Mouse (Mus musculus) kidney, adult 2 months (tissue): ENCODE results near the gene Morf4l2. TPM values are rescaled to one million over a fixed set of nuclear protein-coding genes. Genes with fewer than 3 reads are reported as not detected.
"Not testable (repeated sequence)": the region's sequence is repeated elsewhere in the genome, so short reads cannot be mapped to it uniquely, and the experiment has no call there.

Source experiments
- DNase-seq: peaks from one replicate; pipeline ENCODE4 v3.0.0; 2021
- H3K27ac ChIP-seq: fragments of 200-500 bp; 2 replicates; pipeline ENCODE4 v1.5.1; 2012; ENCODE audit warnings: low read depth, low read length, control low read depth, inconsistent platforms; ENCODE audit not compliant: insufficient read depth
- H3K27me3 ChIP-seq: fragments of 200-500 bp; replicated peaks from 2 replicates; pipeline ENCODE4 v1.6.1; 2012; ENCODE audit warnings: mild to moderate bottlenecking, moderate library complexity, low read length, inconsistent platforms; ENCODE audit not compliant: control insufficient read depth, insufficient read depth
- H3K36me3 ChIP-seq: fragments of 200-500 bp; 2 replicates; pipeline ENCODE4 v1.6.1; 2012; ENCODE audit warnings: mild to moderate bottlenecking, moderate library complexity, low read length, inconsistent platforms; ENCODE audit not compliant: control insufficient read depth, insufficient read depth
- H3K4me1 ChIP-seq: fragments of 200-500 bp; 2 replicates; pipeline ENCODE4 v1.6.1; 2011; ENCODE audit warnings: low read length; ENCODE audit not compliant: control insufficient read depth, insufficient read depth
- H3K4me3 ChIP-seq: fragments of 200-500 bp; 2 replicates; pipeline ENCODE4 v1.5.1; 2011; ENCODE audit warnings: mild to moderate bottlenecking, low read depth, low read length, control low read depth; ENCODE audit not compliant: insufficient read depth
- CTCF ChIP-seq: fragments of 200-500 bp; conservative IDR thresholded peaks from 2 replicates; pipeline ENCODE4 v1.5.1; 2011; ENCODE audit warnings: low read depth, mild to moderate bottlenecking, control low read depth, low read length, moderate library complexity, mixed read lengths; ENCODE audit not compliant: insufficient read depth, insufficient read length
- POLR2A ChIP-seq: fragments of 200-500 bp; IDR thresholded peaks from one replicate; pipeline ENCODE4 v1.6.1; 2011; ENCODE audit warnings: low read depth, low read length, control low read depth
- WGBS: fragments of 180-500 bp; shearing (Covaris S2); methylation state at CpG from one replicate; pipeline ENCODE4 v1.1.7; 2018; 5-methylcytosine and 5-hydroxymethylcytosine counted together
- polyA plus RNA-seq: library from polyadenylated mRNA; depleted of rRNA; stranded (reverse); fragments of >200 nt; gene quantifications from 2 replicates; pipeline ENCODE4 v1.2.3, GENCODE M21; 2012; rRNA removed

Morf4l2 gene
- polyA plus RNA-seq, 1 experiment = 33.3 TPM

- H3K36me3 ChIP-seq = no peaks in the 10 kb centered on the region
- H3K4me1 ChIP-seq = no peaks in the 10 kb centered on the region
- no peak for TF ChIP-seq POLR2A
- no peak for TF ChIP-seq CTCF
- no peaks in the 10 kb centered on the region for H3K27me3 ChIP-seq
- 68% methylated on average over 4 of the region's 4 CpGs for WGBS
- no peak overlapping the region for H3K4me3 ChIP-seq
- H3K27ac ChIP-seq = no peak overlapping the region
- no peak for DNase-seq
Observed at GRCm38 (mm10) chrX:136692294-136692675, 51.2 kb downstream of the Morf4l2 start.

DNA sequence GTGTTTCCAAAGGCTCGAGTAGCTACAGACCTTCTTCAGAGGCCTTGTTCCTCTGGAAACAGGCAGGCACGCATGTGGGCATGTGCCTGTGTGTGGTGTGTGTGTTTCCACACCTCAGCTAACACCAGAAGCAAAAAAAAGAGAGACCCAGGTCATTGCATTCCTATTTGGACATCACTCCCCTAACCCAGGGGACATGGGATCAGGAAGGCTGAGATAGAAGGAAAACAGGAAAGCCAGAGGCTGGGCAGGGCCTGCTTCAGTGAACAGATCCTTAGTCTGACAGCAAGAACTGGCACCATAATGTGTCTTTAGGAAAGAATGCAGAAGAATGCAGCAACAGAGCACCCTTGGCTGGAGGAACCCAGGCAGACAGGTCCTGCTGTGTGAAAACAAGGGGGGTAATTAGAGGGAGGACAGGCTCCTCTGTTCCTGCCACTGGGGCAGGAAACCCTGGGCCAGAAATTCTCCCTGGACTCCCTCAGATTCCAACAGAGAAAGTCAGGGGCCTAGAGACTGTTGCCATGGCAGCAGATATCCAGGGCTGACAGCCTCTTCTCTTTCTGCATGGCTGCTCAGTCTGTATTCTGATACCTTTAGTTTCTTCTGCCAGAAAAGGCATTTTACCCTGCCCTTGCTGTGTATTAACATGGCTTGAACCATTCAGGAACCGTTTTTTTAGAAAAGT is 51.7 kb downstream of the Morf4l2 start:
- DNase-seq, H3K27ac ChIP-seq, H3K4me1 ChIP-seq, H3K27me3 ChIP-seq, H3K36me3 ChIP-seq, H3K4me3 ChIP-seq: not testable (repeated sequence)
- WGBS = 41% methylated on average over 3 of the region's 3 CpGs

Other genes with a start within 250 kb of the Morf4l2 start
- gene Kir3dl1, start 225.7 kb downstream of the Morf4l2 start, polyA plus RNA-seq = not detected in 2 replicates
- gene Kir3dl2, start 199.6 kb downstream of the Morf4l2 start, polyA plus RNA-seq = not detected in 2 replicates
- gene Tceal3, start 152.8 kb downstream of the Morf4l2 start, polyA plus RNA-seq = 0.42 and 0.68 TPM in 2 replicates
- gene Tceal1, start 35.7 kb downstream of the Morf4l2 start, polyA plus RNA-seq = 1.3 and 1.6 TPM in 2 replicates
- gene Glra4, start 36.5 kb upstream of the Morf4l2 start, polyA plus RNA-seq = not detected in 2 replicates
- gene Plp1, start 79.0 kb upstream of the Morf4l2 start, polyA plus RNA-seq = 3.6 and 4.4 TPM in 2 replicates
- gene Rab9b, start 125.1 kb upstream of the Morf4l2 start, polyA plus RNA-seq = not detected in 2 replicates
- not detected in 2 replicates for gene H2bfm, start 183.6 kb upstream of the Morf4l2 start, polyA plus RNA-seq
- 0.44 and 0.57 TPM in 2 replicates for gene Tmsb15b2, start 231.8 kb upstream of the Morf4l2 start, polyA plus RNA-seq
- 1.2 and 2.0 TPM in 2 replicates for gene Tmsb15l, start 233.2 kb upstream of the Morf4l2 start, polyA plus RNA-seq
- 0.83 and 1.0 TPM in 2 replicates for gene Tmsb15b1, start 233.2 kb upstream of the Morf4l2 start, polyA plus RNA-seq
- 0.30 and 0.92 TPM in 2 replicates for gene Zcchc18, start 249.5 kb upstream of the Morf4l2 start, polyA plus RNA-seq